Mouse (Mus musculus): ENCODE measurements at regions not wholly inside any gene's neighbourhood (a gene's known extent, or its start where the extent isn't known, plus 50 kb on each side); places are given as distances from the start of the nearest gene placed in this dataset.
A peak's percentile ranks its signal among the peaks of the same experiment; 100 is the strongest.

DNA sequence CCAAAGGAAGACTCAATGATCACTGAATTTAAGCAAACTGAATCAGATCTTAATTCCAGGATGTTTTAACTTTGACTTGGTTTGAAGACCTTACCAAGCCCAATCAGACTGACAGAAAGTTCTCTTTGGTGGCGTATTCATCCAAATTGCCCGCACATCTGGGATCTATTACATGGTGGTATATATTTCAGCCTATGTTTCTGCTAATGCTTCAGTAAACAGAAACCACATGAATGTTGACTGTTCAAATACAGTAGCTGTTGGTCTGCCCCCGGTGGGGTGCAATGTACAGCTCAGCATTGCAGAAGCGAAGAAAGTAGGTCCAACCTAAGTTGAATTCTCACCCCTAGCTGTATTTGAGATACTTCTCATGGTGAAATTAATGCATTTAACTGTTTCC, 346.5 kb downstream of the Nuak1 start:
- H3K27ac ChIP-seq = no peak overlapping the region
- ATAC-seq (replicated peaks) = no peak
- WGBS = 90% methylated on average over 4 of the region's 4 CpGs

GRCm38 (mm10) chr10:84097196-84097595, 343.2 kb downstream of the Nuak1 start:
- Histone ChIP-seq H3K36me3 (replicated peaks) (no peaks in the 10 kb centered on the region), H3K9ac (no peak overlapping the region), H3K4me2 (no peak overlapping the region), H3K9me3 (no peaks in the 10 kb centered on the region), H3K27ac (no peak overlapping the region), H3K4me1 (no peaks in the 10 kb centered on the region), H3K4me3 (no peak overlapping the region), H3K27me3 (replicated peaks) (no peaks in the 10 kb centered on the region)
- peak; percentile 48 for ATAC-seq (replicated peaks)
- 32% methylated on average over 5 of the region's 5 CpGs for WGBS

More for the DNA sequence above, 346.5 kb downstream of the Nuak1 start:
- Histone ChIP-seq H3K36me3 (replicated peaks) (no peaks in the 10 kb centered on the region), H3K4me1 (no peaks in the 10 kb centered on the region), H3K9ac (no peak overlapping the region), H3K9me3 (no peaks in the 10 kb centered on the region), H3K27me3 (replicated peaks) (no peaks in the 10 kb centered on the region), H3K4me2 (no peak overlapping the region), H3K4me3 (no peak overlapping the region)

GRCm38 (mm10) chr10:84103985-84104384, 336.4 kb downstream of the Nuak1 start:
- Histone ChIP-seq H3K27ac (no peak overlapping the region), H3K4me3 (no peak overlapping the region), H3K4me1 (no peaks in the 10 kb centered on the region), H3K27me3 (replicated peaks) (no peaks in the 10 kb centered on the region), H3K9me3 (no peaks in the 10 kb centered on the region), H3K36me3 (replicated peaks) (no peaks in the 10 kb centered on the region), H3K4me2 (no peak overlapping the region), H3K9ac (no peak overlapping the region)
- no peak for ATAC-seq (replicated peaks)
- 75% methylated on average over 7 of the region's 7 CpGs for WGBS

GRCm38 (mm10) chr10:84104556-84104955, 335.8 kb downstream of the Nuak1 start:
- H3K9ac ChIP-seq = no peak overlapping the region
- ATAC-seq (replicated peaks) = no peak
- H3K9me3 ChIP-seq = no peaks in the 10 kb centered on the region
- H3K4me1 ChIP-seq = no peaks in the 10 kb centered on the region
- H3K4me2 ChIP-seq = no peak overlapping the region
- H3K27ac ChIP-seq = no peak overlapping the region
- no peaks in the 10 kb centered on the region for H3K36me3 ChIP-seq (replicated peaks)
- no peak overlapping the region for H3K4me3 ChIP-seq
- no peaks in the 10 kb centered on the region for H3K27me3 ChIP-seq (replicated peaks)
- WGBS = 82% methylated on average over 6 of the region's 6 CpGs

DNA sequence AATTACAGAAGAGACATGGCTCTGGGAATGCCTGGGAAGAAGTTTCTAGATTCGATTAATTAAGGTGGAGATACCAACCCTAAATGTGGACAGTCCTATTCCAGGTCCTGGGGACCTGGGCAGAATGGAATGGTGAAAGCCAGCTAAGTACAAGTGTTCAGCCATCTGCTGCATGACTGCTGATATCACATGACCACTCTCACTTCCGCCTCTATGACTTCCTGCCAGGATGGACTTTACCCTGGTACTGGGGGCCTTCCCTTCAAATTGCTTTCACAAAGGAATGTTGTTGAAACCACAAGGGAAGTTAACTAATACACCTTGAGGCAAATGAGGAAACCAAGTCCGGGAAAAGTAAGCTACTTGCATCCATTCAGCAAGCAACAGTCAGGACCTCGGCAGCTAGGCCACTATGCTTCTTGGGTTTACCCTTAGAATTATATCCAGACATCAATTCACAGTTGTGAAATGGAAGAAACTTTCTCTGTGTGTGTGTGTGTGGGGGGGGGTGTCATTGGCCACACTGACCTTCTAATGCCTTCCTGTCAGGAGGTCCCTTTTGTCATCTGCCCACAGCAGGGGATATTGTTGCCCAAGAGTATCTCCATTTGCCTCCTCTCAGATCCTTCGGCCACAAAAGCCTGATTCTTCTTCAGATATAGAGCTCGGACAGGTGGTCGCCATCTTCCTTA, 330.6 kb downstream of the Nuak1 start:
- Histone ChIP-seq H3K36me3 (replicated peaks) (no peaks in the 10 kb centered on the region), H3K4me2 (no peak overlapping the region), H3K4me3 (no peak overlapping the region), H3K27ac (no peak overlapping the region), H3K9me3 (no peaks in the 10 kb centered on the region), H3K4me1 (no peaks in the 10 kb centered on the region), H3K9ac (no peak overlapping the region), H3K27me3 (replicated peaks) (no peaks in the 10 kb centered on the region)
- ATAC-seq (replicated peaks) = no peak
- 51% methylated on average over 7 of the region's 7 CpGs for WGBS

DNA sequence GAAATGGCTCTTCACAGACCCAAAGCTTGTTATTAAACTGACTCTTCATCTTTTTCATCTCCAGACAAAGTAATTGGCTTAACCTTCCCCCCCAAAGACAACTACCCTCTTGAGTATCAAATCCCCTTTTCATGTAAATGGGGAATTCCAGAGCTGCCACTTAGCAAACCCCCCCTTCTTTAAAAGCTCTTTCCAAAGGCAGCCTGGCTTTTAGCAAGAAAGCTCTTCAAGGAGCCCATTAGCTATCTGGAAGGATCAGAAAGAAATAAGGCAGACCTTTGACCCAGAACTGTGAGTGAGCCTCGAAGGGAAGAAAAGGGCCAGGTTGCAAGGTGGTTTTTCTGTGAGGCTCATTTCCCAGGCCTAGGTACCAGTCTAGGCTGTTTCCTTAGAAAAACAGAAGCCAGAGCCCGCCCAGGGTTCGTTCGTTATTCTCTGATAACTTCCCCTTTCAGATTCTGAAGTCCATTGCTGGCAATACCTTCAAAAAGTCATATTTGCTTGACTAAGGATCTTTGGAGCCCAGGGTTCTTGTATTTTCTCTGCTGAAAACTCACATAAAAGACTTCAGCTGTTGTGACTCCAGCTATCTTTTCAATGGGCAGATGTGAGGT, 329.9 kb downstream of the Nuak1 start:
- 48% methylated on average over 4 of the region's 4 CpGs for WGBS
- no peak overlapping the region for H3K9ac ChIP-seq
- no peaks in the 10 kb centered on the region for H3K4me1 ChIP-seq
- H3K27ac ChIP-seq = no peak overlapping the region
- no peaks in the 10 kb centered on the region for H3K9me3 ChIP-seq
- no peak overlapping the region for H3K4me3 ChIP-seq
- no peak overlapping the region for H3K4me2 ChIP-seq
- H3K36me3 ChIP-seq (replicated peaks) = no peaks in the 10 kb centered on the region
- H3K27me3 ChIP-seq (replicated peaks) = no peaks in the 10 kb centered on the region
- ATAC-seq (replicated peaks) = no peak

GRCm38 (mm10) chr10:84111502-84111901, 328.9 kb downstream of the Nuak1 start:
- H3K27ac ChIP-seq = no peak overlapping the region
- H3K9me3 ChIP-seq = no peaks in the 10 kb centered on the region
- H3K4me2 ChIP-seq = no peak overlapping the region
- H3K9ac ChIP-seq = no peak overlapping the region
- WGBS = 15% methylated on average over 5 of the region's 5 CpGs
- H3K27me3 ChIP-seq (replicated peaks) = no peaks in the 10 kb centered on the region
- H3K4me1 ChIP-seq = no peaks in the 10 kb centered on the region
- no peak overlapping the region for H3K4me3 ChIP-seq
- no peaks in the 10 kb centered on the region for H3K36me3 ChIP-seq (replicated peaks)
- no peak for ATAC-seq (replicated peaks)

DNA sequence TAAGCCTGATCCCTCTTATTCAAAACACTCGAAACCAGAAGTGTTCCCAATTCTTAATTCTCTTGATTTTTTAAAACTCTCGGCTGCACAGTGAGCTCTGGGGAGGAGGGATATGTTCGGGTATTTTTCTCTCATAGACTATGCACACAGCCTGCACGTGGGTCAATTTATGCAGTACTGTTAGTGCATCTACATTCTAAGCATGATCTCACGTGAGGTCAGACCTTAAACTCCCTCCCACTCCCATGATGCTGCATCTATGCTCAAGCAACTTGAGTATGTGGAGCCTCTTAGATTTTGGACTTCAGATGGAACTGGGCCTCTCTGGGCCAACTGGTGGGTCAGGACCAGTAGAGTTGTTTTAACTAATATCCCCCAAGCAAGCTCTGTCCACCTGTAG, 328.5 kb downstream of the Nuak1 start:
- Histone ChIP-seq H3K27ac (no peak overlapping the region), H3K4me2 (no peak overlapping the region), H3K9ac (no peak overlapping the region), H3K9me3 (no peaks in the 10 kb centered on the region), H3K4me3 (no peak overlapping the region), H3K4me1 (no peaks in the 10 kb centered on the region), H3K27me3 (replicated peaks) (no peaks in the 10 kb centered on the region), H3K36me3 (replicated peaks) (no peaks in the 10 kb centered on the region)
- WGBS = 33% methylated on average over 5 of the region's 5 CpGs
- no peak for ATAC-seq (replicated peaks)

GRCm38 (mm10) chr10:84119952-84120550, 320.3 kb downstream of the Nuak1 start:
- Histone ChIP-seq H3K4me1 (no peaks in the 10 kb centered on the region), H3K9me3 (no peaks in the 10 kb centered on the region), H3K4me2 (no peak overlapping the region), H3K4me3 (no peak overlapping the region), H3K9ac (no peak overlapping the region), H3K27me3 (replicated peaks) (no peaks in the 10 kb centered on the region), H3K36me3 (replicated peaks) (no peaks in the 10 kb centered on the region), H3K27ac (no peak overlapping the region)
- no peak for ATAC-seq (replicated peaks)
- 92% methylated on average over 8 of the region's 8 CpGs for WGBS

- ATAC-seq (replicated peaks) = no peak
- H3K27ac ChIP-seq = no peak overlapping the region
- 85% methylated on average over 4 of the region's 4 CpGs for WGBS
- no peaks in the 10 kb centered on the region for H3K9me3 ChIP-seq
- no peak overlapping the region for H3K9ac ChIP-seq
- no peak overlapping the region for H3K4me2 ChIP-seq
- no peaks in the 10 kb centered on the region for H3K36me3 ChIP-seq (replicated peaks)
- H3K4me3 ChIP-seq = no peak overlapping the region
- no peaks in the 10 kb centered on the region for H3K27me3 ChIP-seq (replicated peaks)
- no peaks in the 10 kb centered on the region for H3K4me1 ChIP-seq
Observed at GRCm38 (mm10) chr10:84137019-84137658, 303.3 kb downstream of the Nuak1 start.

GRCm38 (mm10) chr10:84142741-84143454, 297.5 kb downstream of the Nuak1 start:
- no peak for ATAC-seq (replicated peaks)
- no peak overlapping the region for H3K4me3 ChIP-seq
- no peaks in the 10 kb centered on the region for H3K36me3 ChIP-seq (replicated peaks)
- H3K9ac ChIP-seq = no peak overlapping the region
- H3K4me1 ChIP-seq = no peaks in the 10 kb centered on the region
- H3K27ac ChIP-seq = no peak overlapping the region
- no peaks in the 10 kb centered on the region for H3K9me3 ChIP-seq
- WGBS = 86% methylated on average over 8 of the region's 8 CpGs
- H3K27me3 ChIP-seq (replicated peaks) = no peaks in the 10 kb centered on the region
- no peak overlapping the region for H3K4me2 ChIP-seq

GRCm38 (mm10) chr10:84143674-84144343, 296.6 kb downstream of the Nuak1 start:
- no peak overlapping the region for H3K9ac ChIP-seq
- H3K4me1 ChIP-seq = no peaks in the 10 kb centered on the region
- H3K4me3 ChIP-seq = no peak overlapping the region
- WGBS = 68% methylated on average over 5 of the region's 5 CpGs
- no peak overlapping the region for H3K4me2 ChIP-seq
- H3K27ac ChIP-seq = no peak overlapping the region
- H3K9me3 ChIP-seq = no peaks in the 10 kb centered on the region
- no peaks in the 10 kb centered on the region for H3K27me3 ChIP-seq (replicated peaks)
- no peaks in the 10 kb centered on the region for H3K36me3 ChIP-seq (replicated peaks)
- no peak for ATAC-seq (replicated peaks)

Measured in midbrain, embryonic 15.5 days (tissue).